Mouse (Mus musculus) heart, postnatal 10 days (tissue): ENCODE measurements at regions not wholly inside any gene's neighbourhood (a gene's known extent, or its start where the extent isn't known, plus 50 kb on each side); places are given as distances from the start of the nearest gene placed in this dataset.

ENCODE experiments used
- DNase-seq, 2 experiments: peaks; one replicate each; pipeline ENCODE4 v3.0.0; 2021
- intact Hi-C: fragments of 180-260 bp; cut with DNase I; formaldehyde crosslinking; loops from one replicate; pipeline ENCODE4 v1.15.1; 2025

GRCm38 (mm10) chr8:86428998-86429651 is 151.4 kb downstream of the Abcc12 start:
- intact Hi-C loops: no loop called here

GRCm38 (mm10) chr8:86428131-86428530 is 152.4 kb downstream of the Abcc12 start:
- DNase-seq: no peak
- intact Hi-C loops: no loop called here

More at GRCm38 (mm10) chr8:86428998-86429651, 151.4 kb downstream of the Abcc12 start:
- no peak for DNase-seq

GRCm38 (mm10) chr8:86426056-86426455 is 154.4 kb downstream of the Abcc12 start:
- DNase-seq: no peak
- intact Hi-C loops: no loop called here

- intact Hi-C loops: no loop called here
- DNase-seq: no peak
These were observed 155.1 kb downstream of the Abcc12 start for GRCm38 (mm10) chr8:86425382-86425781.

GRCm38 (mm10) chr8:86419059-86419651 is 161.3 kb downstream of the Abcc12 start:
- no peak for DNase-seq
- intact Hi-C loops: no loop called here

- intact Hi-C loops: no loop called here
- no peak for DNase-seq
These were observed 162.0 kb downstream of the Abcc12 start for GRCm38 (mm10) chr8:86418414-86418981.

- DNase-seq: no peak
- intact Hi-C loops: no loop called here
These were observed 165.3 kb downstream of the Abcc12 start for GRCm38 (mm10) chr8:86415208-86415607.

- intact Hi-C loops: no loop called here
- DNase-seq: no peak
These were observed 169.3 kb downstream of the Abcc12 start for GRCm38 (mm10) chr8:86411232-86411631.

GRCm38 (mm10) chr8:86406196-86406595 is 174.3 kb downstream of the Abcc12 start:
- intact Hi-C loops: no loop called here
- DNase-seq: no peak

GRCm38 (mm10) chr8:86403434-86403833 is 177.1 kb downstream of the Abcc12 start:
- intact Hi-C loops: no loop called here
- no peak for DNase-seq

- intact Hi-C loops: no loop called here
- DNase-seq: no peak
These were observed 178.5 kb downstream of the Abcc12 start for GRCm38 (mm10) chr8:86401946-86402345.

- DNase-seq: no peak
- intact Hi-C loops: no loop called here
These were observed 185.4 kb downstream of the Abcc12 start for GRCm38 (mm10) chr8:86395121-86395520.

- intact Hi-C loops: no loop called here
- DNase-seq: no peak
These were observed 186.7 kb downstream of the Abcc12 start for GRCm38 (mm10) chr8:86393835-86394234.

- intact Hi-C loops: no loop called here
- DNase-seq: no peak
These were observed 187.1 kb downstream of the Abcc12 start for GRCm38 (mm10) chr8:86393374-86393773.

- no peak for DNase-seq
- intact Hi-C loops: no loop called here
These were observed 189.8 kb downstream of the Abcc12 start for GRCm38 (mm10) chr8:86390715-86391114.

GRCm38 (mm10) chr8:86389690-86390671 is 190.5 kb downstream of the Abcc12 start:
- intact Hi-C loops: no loop called here

GRCm38 (mm10) chr8:86385236-86385635 is 195.2 kb downstream of the Abcc12 start:
- intact Hi-C loops: no loop called here
- no peak for DNase-seq

More at GRCm38 (mm10) chr8:86389690-86390671, 190.5 kb downstream of the Abcc12 start:
- peak in 1 of 2 experiments; percentile 4 for DNase-seq

GRCm38 (mm10) chr8:86381977-86382376 is 198.5 kb downstream of the Abcc12 start:
- intact Hi-C loops: no loop called here

GRCm38 (mm10) chr8:86368062-86368461 is 212.4 kb downstream of the Abcc12 start:
- intact Hi-C loops: no loop called here
- DNase-seq: no peak

More at GRCm38 (mm10) chr8:86381977-86382376, 198.5 kb downstream of the Abcc12 start:
- DNase-seq: no peak

- no peak for DNase-seq
- intact Hi-C loops: no loop called here
These were observed 213.8 kb downstream of the Abcc12 start for GRCm38 (mm10) chr8:86366636-86367035.

- no peak for DNase-seq
- intact Hi-C loops: no loop called here
These were observed 214.8 kb downstream of the Abcc12 start for GRCm38 (mm10) chr8:86365726-86366125.
